In genomic region chr19:23434433-23434832, GRCm38 (mm10) we compare ENCODE assay signal across 11 mouse cellular contexts.
"Had no signal": no experiment of that assay in that cellular context is flagged by ENCODE, and none has a peak within 500 bp of the region (broad histone marks: within the 10 kb centered on the region; RNA-seq: fewer than 3 reads in every experiment).

No protein-coding gene starts in this region.

- H3K9me3 ChIP-seq: limb, embryonic 10.5 days; liver, embryonic 15.5 days; midbrain, embryonic 13.5 days had no signal

- H3K4me3 ChIP-seq: limb, embryonic 10.5 days; liver, embryonic 15.5 days; midbrain, embryonic 13.5 days had no signal

- H3K4me2 ChIP-seq: liver, embryonic 11.5 days; liver, embryonic 15.5 days; midbrain, embryonic 13.5 days had no signal

- DNase-seq: kidney, adult 11 months; kidney, adult 9 months; kidney, postnatal 10 days; lung, adult 2 months; right cerebral cortex, postnatal 14 days; thymus, postnatal 4 days had no signal

- H3K36me3 ChIP-seq: limb, embryonic 10.5 days; liver, embryonic 15.5 days; midbrain, embryonic 13.5 days had no signal

- ATAC-seq: hindbrain, postnatal 0 days; midbrain, embryonic 13.5 days had no signal

- H3K27ac ChIP-seq: hindbrain, postnatal 0 days; limb, embryonic 10.5 days; liver, embryonic 15.5 days; midbrain, embryonic 13.5 days had no signal

- H3K4me1 ChIP-seq: liver, embryonic 15.5 days; midbrain, embryonic 13.5 days had no signal

- H3K27me3 ChIP-seq: liver, embryonic 15.5 days; midbrain, embryonic 13.5 days had no signal

- H3K9ac ChIP-seq: liver, embryonic 15.5 days; midbrain, embryonic 13.5 days had no signal
